Mouse (Mus musculus) forebrain, embryonic 15.5 days (tissue): ENCODE results near the gene Nrxn2. TPM values are rescaled to one million over a fixed set of nuclear protein-coding genes. Genes with fewer than 3 reads are reported as not detected.

Source experiments
- ATAC-seq: fragments of 200-750 bp; cut with Nextera tagmentation; replicated peaks from 2 replicates; pipeline ENCODE4 v1.8.0; 2017; ENCODE audit warnings: mild to moderate bottlenecking, moderate TSS enrichment, moderate library complexity
- H3K27ac ChIP-seq: fragments of 300-500 bp; sonication (generic); replicated peaks from 2 replicates; pipeline ENCODE4 v1.5.1; 2015; ENCODE audit warnings: mild to moderate bottlenecking, inconsistent platforms
- H3K27me3 ChIP-seq: fragments of 300-500 bp; sonication (generic); 2 replicates; pipeline ENCODE4 v1.6.1; 2015; ENCODE audit warnings: inconsistent platforms
- H3K36me3 ChIP-seq: fragments of 300-500 bp; sonication (generic); 2 replicates; pipeline ENCODE4 v1.6.1; 2015; ENCODE audit warnings: mild to moderate bottlenecking, inconsistent platforms
- H3K4me1 ChIP-seq: fragments of 300-500 bp; sonication (generic); 2 replicates; pipeline ENCODE4 v1.6.1; 2015; ENCODE audit warnings: inconsistent platforms
- H3K4me2 ChIP-seq: fragments of 300-500 bp; sonication (generic); replicated peaks from 2 replicates; pipeline ENCODE4 v1.6.1; 2015; ENCODE audit warnings: mild to moderate bottlenecking, inconsistent platforms
- H3K4me3 ChIP-seq: fragments of 300-500 bp; sonication (generic); 2 replicates; pipeline ENCODE4 v1.5.1; 2015; ENCODE audit warnings: mild to moderate bottlenecking, inconsistent platforms
- H3K9ac ChIP-seq: fragments of 300-500 bp; sonication (generic); replicated peaks from 2 replicates; pipeline ENCODE4 v1.6.1; 2015; ENCODE audit warnings: mild to moderate bottlenecking, inconsistent platforms
- H3K9me3 ChIP-seq: fragments of 300-500 bp; sonication (generic); 2 replicates; pipeline ENCODE4 v1.6.1; 2016; ENCODE audit warnings: inconsistent platforms
- WGBS: fragments of 180-500 bp; shearing (Covaris S2); methylation state at CpG from one replicate; pipeline ENCODE4 v1.1.7; 2015; ENCODE audit warnings: mixed read lengths; 5-methylcytosine and 5-hydroxymethylcytosine counted together
- polyA plus RNA-seq: library from polyadenylated mRNA; unstranded; fragments of >200 nt; fragmentation: Nextera tagmentation; extraction: Ambion mirVana; gene quantifications from 2 replicates; pipeline ENCODE4 v1.2.1, GENCODE M21; 2015

Gene Nrxn2
- polyA plus RNA-seq, 1 experiment from 2014 or later: 32.4 TPM

DNA sequence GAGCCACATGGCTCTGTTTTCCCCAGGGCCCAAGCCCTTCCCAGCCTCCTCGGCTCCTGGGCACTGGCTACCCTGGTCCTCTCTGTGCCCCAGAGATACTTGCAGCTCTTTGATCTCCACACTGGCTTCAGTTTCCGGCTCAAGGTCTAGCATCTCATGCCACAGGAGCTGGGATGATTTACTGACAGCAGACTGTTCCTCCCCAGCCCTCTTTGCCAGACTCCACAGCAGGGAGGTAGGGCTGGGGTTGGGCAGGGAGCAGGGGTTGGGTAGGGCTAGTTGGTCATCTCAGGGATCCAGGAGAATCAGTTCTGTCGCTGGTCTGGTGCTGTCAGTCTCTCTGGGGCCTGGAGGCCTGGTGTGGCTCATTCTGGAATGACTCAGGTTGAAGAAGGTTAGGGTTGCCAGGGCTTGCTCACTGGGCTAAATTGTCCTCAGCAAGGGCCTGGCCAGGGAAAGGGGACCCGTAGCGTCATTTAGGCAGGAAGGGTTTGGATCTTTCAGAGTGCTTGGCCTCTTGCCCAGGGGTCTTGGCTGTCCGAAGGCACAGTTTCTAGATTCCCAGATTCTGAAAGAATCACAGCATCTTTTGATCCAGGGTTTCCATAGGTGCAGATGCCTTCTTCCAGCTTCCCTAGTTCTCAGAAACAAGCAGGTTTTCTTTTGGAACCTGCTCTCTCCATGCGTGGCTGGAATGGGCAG is 28.4 kb downstream of the Nrxn2 start:
- no peaks in the 10 kb centered on the region for H3K9me3 ChIP-seq
- peaks cover 76% of the 10 kb centered on the region for H3K4me1 ChIP-seq
- no peaks in the 10 kb centered on the region for H3K36me3 ChIP-seq
- 39% methylated on average over 7 of the region's 7 CpGs for WGBS
- peak overlapping the region; percentile 73 for H3K27ac ChIP-seq
- no peaks in the 10 kb centered on the region for H3K27me3 ChIP-seq
- H3K9ac ChIP-seq: no peak overlapping the region
- ATAC-seq: no peak
- H3K4me3 ChIP-seq: no peak overlapping the region
- no peak overlapping the region for H3K4me2 ChIP-seq

DNA sequence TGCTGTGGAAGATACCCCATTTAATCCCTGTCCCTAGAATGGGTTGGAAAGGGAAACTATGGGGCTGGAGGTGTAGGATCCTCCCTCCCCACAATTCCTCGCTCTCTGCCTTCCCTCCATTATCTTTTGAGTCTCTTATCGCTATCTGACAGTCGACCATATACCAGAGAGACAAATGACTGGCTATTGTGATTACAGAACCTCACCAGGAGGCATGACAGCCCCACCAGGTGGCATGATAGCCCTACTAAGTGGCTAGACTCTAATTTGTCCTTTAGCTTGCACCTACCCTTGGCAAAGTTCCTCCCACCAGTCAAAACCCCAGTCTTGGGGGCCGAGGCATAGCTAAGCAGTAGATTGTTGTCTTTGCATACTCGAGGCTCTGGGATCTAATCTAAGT is 30.2 kb downstream of the Nrxn2 start:
- Histone ChIP-seq H3K4me2 (peak overlapping the region; percentile 33), H3K27ac (peak overlapping the region; percentile 61)

GRCm38 (mm10) chr19:6449841-6450240 is 31.3 kb downstream of the Nrxn2 start:
- no peak for ATAC-seq
- Histone ChIP-seq H3K27me3 (no peaks in the 10 kb centered on the region), H3K9ac (no peak overlapping the region), H3K27ac (no peak overlapping the region), H3K4me1 (peaks cover 84% of the 10 kb centered on the region), H3K4me3 (no peak overlapping the region), H3K4me2 (no peak overlapping the region), H3K9me3 (no peaks in the 10 kb centered on the region), H3K36me3 (no peaks in the 10 kb centered on the region)
- WGBS: 73% methylated on average over 7 of the region's 7 CpGs

More for the DNA sequence above, 30.2 kb downstream of the Nrxn2 start:
- H3K9me3 ChIP-seq: no peaks in the 10 kb centered on the region
- no peak for ATAC-seq
- H3K27me3 ChIP-seq: no peaks in the 10 kb centered on the region
- H3K4me3 ChIP-seq: peak overlapping the region; percentile 7; the same call in 1 of the 2 replicates
- no peak overlapping the region for H3K9ac ChIP-seq
- H3K36me3 ChIP-seq: no peaks in the 10 kb centered on the region
- H3K4me1 ChIP-seq: peaks cover 83% of the 10 kb centered on the region
- 59% methylated on average over 5 of the region's 5 CpGs for WGBS

DNA sequence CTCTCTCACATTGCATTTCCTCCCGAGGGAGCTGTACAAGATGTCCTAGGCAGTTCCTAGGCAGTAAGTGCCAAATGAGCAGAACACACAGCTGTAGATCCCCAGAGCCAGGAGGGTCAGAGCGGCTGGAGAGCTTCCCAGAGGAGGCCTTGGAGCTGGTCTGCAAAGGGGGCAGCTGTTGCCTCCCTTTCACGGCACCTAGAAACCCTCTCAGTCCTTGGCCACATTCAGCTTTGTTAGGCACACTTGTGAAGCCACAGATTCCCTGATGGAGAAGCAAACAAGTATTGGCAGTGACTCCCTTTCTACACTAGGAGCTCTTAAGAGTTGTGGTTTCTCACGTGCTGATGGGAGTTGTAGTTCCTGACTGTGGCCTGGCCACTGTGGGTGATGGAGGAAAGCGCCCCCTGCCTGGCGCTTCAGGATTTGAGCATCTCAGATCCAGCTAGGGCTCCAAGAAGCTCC is 33.5 kb downstream of the Nrxn2 start:
- ATAC-seq: peak; percentile 77
- Histone ChIP-seq H3K9me3 (no peaks in the 10 kb centered on the region), H3K4me3 (no peak overlapping the region), H3K27ac (peak overlapping the region; percentile 76), H3K27me3 (no peaks in the 10 kb centered on the region), H3K36me3 (peaks cover 3% of the 10 kb centered on the region; the same call in 1 of the 2 replicates), H3K4me1 (peaks cover 63% of the 10 kb centered on the region), H3K9ac (no peak overlapping the region), H3K4me2 (no peak overlapping the region)
- 16% methylated on average over 6 of the region's 6 CpGs for WGBS

GRCm38 (mm10) chr19:6452672-6453310 is 34.3 kb downstream of the Nrxn2 start:
- Histone ChIP-seq H3K4me1 (peaks cover 56% of the 10 kb centered on the region), H3K36me3 (peaks cover 7% of the 10 kb centered on the region; the same call in 1 of the 2 replicates), H3K27me3 (no peaks in the 10 kb centered on the region), H3K9me3 (no peaks in the 10 kb centered on the region), H3K4me2 (no peak overlapping the region), H3K27ac (peak overlapping the region; percentile 76), H3K9ac (peak overlapping the region; percentile 29), H3K4me3 (no peak overlapping the region)
- no peak; the same call in 1 of the 2 replicates for ATAC-seq
- WGBS: 41% methylated on average over 9 of the region's 9 CpGs

DNA sequence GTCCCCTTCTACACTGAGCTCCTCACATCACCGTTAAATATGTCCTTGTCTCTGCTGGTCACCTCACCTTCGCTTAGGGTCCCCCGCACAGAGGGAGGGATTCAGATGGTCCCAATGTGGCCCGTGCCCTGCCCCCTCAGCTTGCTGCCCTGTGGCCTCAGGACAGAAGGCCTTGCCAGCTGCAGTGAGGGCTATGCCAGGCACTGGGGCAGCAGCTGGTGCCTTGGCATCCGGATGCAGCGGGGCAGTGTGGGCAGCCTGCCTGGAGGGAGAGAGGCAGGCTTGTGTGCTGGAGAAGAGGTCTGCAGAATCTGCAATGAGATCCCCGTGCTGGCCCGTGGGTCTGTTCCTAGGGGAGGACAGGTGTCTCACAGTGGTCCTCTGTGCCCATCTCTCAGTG is 34.8 kb downstream of the Nrxn2 start:
- Histone ChIP-seq H3K4me2 (no peak overlapping the region), H3K4me1 (peaks cover 50% of the 10 kb centered on the region)

GRCm38 (mm10) chr19:6454041-6454720 is 35.6 kb downstream of the Nrxn2 start:
- Histone ChIP-seq H3K36me3 (peaks cover 18% of the 10 kb centered on the region; the same call in 1 of the 2 replicates), H3K4me2 (no peak overlapping the region), H3K4me3 (no peak overlapping the region), H3K4me1 (peaks cover 42% of the 10 kb centered on the region), H3K27ac (peak overlapping the region; percentile 76), H3K27me3 (no peaks in the 10 kb centered on the region), H3K9me3 (no peaks in the 10 kb centered on the region), H3K9ac (no peak overlapping the region)
- ATAC-seq: no peak
- WGBS: 66% methylated on average over 10 of the region's 10 CpGs

More for the DNA sequence above, 34.8 kb downstream of the Nrxn2 start:
- H3K36me3 ChIP-seq: peaks cover 11% of the 10 kb centered on the region; the same call in 1 of the 2 replicates
- H3K9me3 ChIP-seq: no peaks in the 10 kb centered on the region
- peak overlapping the region; percentile 29 for H3K9ac ChIP-seq
- no peak overlapping the region for H3K4me3 ChIP-seq
- peak overlapping the region; percentile 76 for H3K27ac ChIP-seq
- WGBS: 66% methylated on average over 8 of the region's 8 CpGs
- no peak for ATAC-seq
- H3K27me3 ChIP-seq: no peaks in the 10 kb centered on the region

- WGBS: 90% methylated on average over 6 of the region's 6 CpGs
- Histone ChIP-seq H3K27me3 (no peaks in the 10 kb centered on the region), H3K27ac (no peak overlapping the region), H3K36me3 (peaks cover 26% of the 10 kb centered on the region; the same call in 1 of the 2 replicates), H3K4me1 (peaks cover 20% of the 10 kb centered on the region), H3K9me3 (no peaks in the 10 kb centered on the region), H3K9ac (no peak overlapping the region), H3K4me2 (no peak overlapping the region), H3K4me3 (no peak overlapping the region)
- no peak for ATAC-seq
These were observed 41.0 kb downstream of the Nrxn2 start for GRCm38 (mm10) chr19:6459504-6459903.

DNA sequence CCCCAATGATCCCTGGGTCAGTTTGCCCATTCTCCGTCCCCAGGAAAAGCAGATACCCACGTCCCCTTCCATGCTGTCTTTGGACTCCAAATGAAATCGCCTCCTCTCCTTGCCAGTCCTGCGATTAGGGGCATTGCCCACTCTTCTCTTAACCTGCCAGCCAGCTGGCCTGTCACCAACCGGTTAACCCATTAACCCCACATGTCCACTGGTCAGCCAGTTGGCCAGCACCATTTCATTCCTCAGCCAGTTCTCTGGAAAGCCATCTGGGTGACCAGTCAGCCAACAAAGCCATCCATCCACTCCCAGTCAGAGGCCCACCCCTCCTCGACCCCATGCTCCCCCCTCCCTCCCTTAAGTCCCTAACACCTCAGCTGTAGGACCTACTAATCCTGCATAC is 44.3 kb downstream of the Nrxn2 start:
- Histone ChIP-seq H3K9ac (no peak overlapping the region), H3K36me3 (peaks cover 19% of the 10 kb centered on the region; the same call in 1 of the 2 replicates), H3K4me2 (no peak overlapping the region), H3K9me3 (no peaks in the 10 kb centered on the region), H3K27ac (no peak overlapping the region), H3K27me3 (no peaks in the 10 kb centered on the region), H3K4me1 (peaks cover 27% of the 10 kb centered on the region), H3K4me3 (no peak overlapping the region)
- WGBS: 41% methylated on average over 6 of the region's 6 CpGs
- ATAC-seq: no peak

- Histone ChIP-seq H3K9ac (0 out of 2 replicates have a peak overlapping the region, but pooled peaks have one; percentile 3), H3K27me3 (no peaks in the 10 kb centered on the region), H3K27ac (peak overlapping the region; percentile 57), H3K4me2 (no peak overlapping the region), H3K9me3 (no peaks in the 10 kb centered on the region), H3K4me1 (peaks cover 27% of the 10 kb centered on the region), H3K36me3 (peaks cover 7% of the 10 kb centered on the region; the same call in 1 of the 2 replicates), H3K4me3 (no peak overlapping the region)
- peak; percentile 27; the same call in 1 of the 2 replicates for ATAC-seq
- WGBS: 42% methylated on average over 10 of the region's 10 CpGs
These were observed 46.0 kb downstream of the Nrxn2 start for GRCm38 (mm10) chr19:6464306-6465071.

GRCm38 (mm10) chr19:6465090-6465489 is 46.6 kb downstream of the Nrxn2 start:
- Histone ChIP-seq H3K27me3 (no peaks in the 10 kb centered on the region), H3K4me3 (no peak overlapping the region), H3K27ac (peak overlapping the region; percentile 57), H3K9ac (0 out of 2 replicates have a peak overlapping the region, but pooled peaks have one; percentile 3), H3K4me1 (peaks cover 27% of the 10 kb centered on the region), H3K36me3 (peaks cover 5% of the 10 kb centered on the region; the same call in 1 of the 2 replicates), H3K4me2 (no peak overlapping the region), H3K9me3 (no peaks in the 10 kb centered on the region)
- ATAC-seq: peak; percentile 58; the same call in 1 of the 2 replicates
- WGBS: 34% methylated on average over 5 of the region's 5 CpGs
